Mouse (Mus musculus) embryonic fibroblast, embryonic 13.5 days (primary cell): ENCODE results near the gene Dhdh.

Experiments
- CTCF ChIP-seq: IDR thresholded peaks from 2 replicates; pipeline ENCODE4 v1.5.1; 2011; ENCODE audit warnings: mild to moderate bottlenecking, control low read depth, low read length, moderate library complexity, borderline replicate concordance; ENCODE audit not compliant: insufficient read depth
- POLR2A ChIP-seq: IDR thresholded peaks from 2 replicates; pipeline ENCODE4 v1.6.1; 2011; ENCODE audit warnings: low read depth, mild to moderate bottlenecking, control low read depth, low read length, moderate library complexity

DNA sequence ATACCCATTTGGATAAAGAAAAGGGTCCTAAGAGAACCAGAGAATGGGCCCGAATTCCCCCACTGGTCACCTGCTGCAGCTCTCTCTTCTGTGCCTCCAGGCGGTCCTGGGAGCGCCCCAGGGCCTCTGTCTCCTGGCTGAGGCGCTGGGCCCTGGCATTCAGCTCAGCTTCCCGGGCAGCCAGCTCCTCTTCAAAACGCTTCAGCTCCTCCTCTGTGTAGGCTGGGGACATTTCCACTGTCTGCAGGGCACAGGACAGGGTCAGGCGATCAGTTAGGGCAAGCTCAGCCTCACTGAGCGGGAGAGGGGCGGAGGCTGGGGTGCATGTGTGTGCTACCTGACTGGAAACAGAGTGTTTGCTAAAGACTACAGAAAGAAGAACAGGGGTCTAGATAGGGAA lies 5.9 kb upstream of the Dhdh start:
- TF ChIP-seq CTCF (no peak), POLR2A (no peak)
